Mouse (Mus musculus) heart, embryonic 12.5 days (tissue): ENCODE data around the gene Ncoa6. TPM values are rescaled to one million over a fixed set of nuclear protein-coding genes. Genes with fewer than 3 reads are reported as not detected.

Experiments used
- ATAC-seq: fragments of 200-750 bp; cut with Nextera tagmentation; 2 replicates; pipeline ENCODE4 v1.8.0; 2017; ENCODE audit warnings: moderate TSS enrichment, moderate library complexity; ENCODE audit not compliant: insufficient number of reproducible peaks, low FRiP score
- H3K27ac ChIP-seq: fragments of 300-500 bp; sonication (generic); 2 replicates; pipeline ENCODE4 v1.5.1; 2016; ENCODE audit warnings: mild to moderate bottlenecking, moderate library complexity; ENCODE audit not compliant: poor library complexity, severe bottlenecking
- H3K27me3 ChIP-seq: fragments of 300-500 bp; sonication (generic); replicated peaks from 2 replicates; pipeline ENCODE4 v1.6.1; 2016; ENCODE audit warnings: mild to moderate bottlenecking, moderate library complexity
- H3K36me3 ChIP-seq: fragments of 300-500 bp; sonication (generic); 2 replicates; pipeline ENCODE4 v1.6.1; 2016; ENCODE audit warnings: mild to moderate bottlenecking, moderate library complexity
- H3K4me1 ChIP-seq: fragments of 300-500 bp; sonication (generic); replicated peaks from 2 replicates; pipeline ENCODE4 v1.6.1; 2016; ENCODE audit warnings: mild to moderate bottlenecking
- H3K4me2 ChIP-seq: fragments of 300-500 bp; sonication (generic); 2 replicates; pipeline ENCODE4 v1.6.1; 2016; ENCODE audit warnings: mild to moderate bottlenecking, moderate library complexity
- H3K4me3 ChIP-seq: fragments of 300-500 bp; sonication (generic); 2 replicates; pipeline ENCODE4 v1.5.1; 2016; ENCODE audit warnings: mild to moderate bottlenecking
- H3K9ac ChIP-seq: fragments of 300-500 bp; sonication (generic); 2 replicates; pipeline ENCODE4 v1.6.1; 2016; ENCODE audit warnings: mild to moderate bottlenecking, moderate library complexity
- H3K9me3 ChIP-seq: fragments of 300-500 bp; sonication (generic); replicated peaks from 2 replicates; pipeline ENCODE4 v1.6.1; 2016; ENCODE audit warnings: mild to moderate bottlenecking, moderate library complexity
- WGBS: fragments of 180-500 bp; shearing (Covaris S2); methylation state at CpG from one replicate; pipeline ENCODE4 v1.1.7; 2016; 5-methylcytosine and 5-hydroxymethylcytosine counted together
- polyA plus RNA-seq: library from polyadenylated mRNA; unstranded; fragments of >200 nt; fragmentation: Nextera tagmentation; extraction: Ambion mirVana; gene quantifications from 2 replicates; pipeline ENCODE4 v1.2.1, GENCODE M21; 2016

Ncoa6 gene
- polyA plus RNA-seq, result 19.2 and 21.7 TPM in 2 replicates

- no peaks in the 10 kb centered on the region for H3K27me3 ChIP-seq
- no peaks in the 10 kb centered on the region for H3K9me3 ChIP-seq
- H3K9ac ChIP-seq, result peak within 1 kb of the TSS; percentile 93
- peaks cover 32% of the 10 kb centered on the region for H3K4me1 ChIP-seq
- peak within 1 kb of the TSS; percentile 88 for H3K4me2 ChIP-seq
- no peaks in the 10 kb centered on the region for H3K36me3 ChIP-seq
- peak within 1 kb of the TSS; percentile 87 for H3K27ac ChIP-seq
- under 1% methylated on average over 63 of the region's 72 CpGs for WGBS
- H3K4me3 ChIP-seq, result peak within 1 kb of the TSS; percentile 80
- ATAC-seq, result peak; percentile 89
Observed at GRCm38 (mm10) chr2:155473570-155474088, at the start of gene Ncoa6. Gene Ncoa6 (minus strand): TSS chr2:155473894.

- whole genome bisulfite sequencing, result 27% methylated on average over 18 of the region's 18 CpGs
- peak overlapping the region; percentile 66; the same call in 1 of the 2 replicates for H3K27ac ChIP-seq
Observed at GRCm38 (mm10) chr2:155518531-155519270, 45.0 kb upstream of the Ncoa6 start.

GRCm38 (mm10) chr2:155517455-155518423 lies 44.0 kb upstream of the Ncoa6 start, which contains the start of the genes Acss2 and Ggt7:
Gene Acss2 (plus strand): TSS chr2:155517948.
Gene Ggt7 (minus strand): TSS chr2:155518237.
- Histone ChIP-seq H3K27ac (peak within 1 kb of the TSS; percentile 66), H3K27me3 (peaks cover 25% of the 10 kb centered on the region), H3K4me3 (peak within 1 kb of the TSS; percentile 97), H3K4me2 (peak within 1 kb of the TSS; percentile 96), H3K4me1 (peaks cover 16% of the 10 kb centered on the region), H3K36me3 (no peaks in the 10 kb centered on the region), H3K9ac (peak within 1 kb of the TSS; percentile 75), H3K9me3 (no peaks in the 10 kb centered on the region)
- WGBS, result 3% methylated on average over 70 of the region's 70 CpGs
- peak; percentile 100 for ATAC-seq

More at GRCm38 (mm10) chr2:155518531-155519270, 45.0 kb upstream of the Ncoa6 start:
- Histone ChIP-seq H3K4me3 (peak overlapping the region; percentile 97), H3K4me2 (peak overlapping the region; percentile 96), H3K4me1 (peaks cover 16% of the 10 kb centered on the region), H3K27me3 (peaks cover 18% of the 10 kb centered on the region), H3K36me3 (no peaks in the 10 kb centered on the region), H3K9ac (peak overlapping the region; percentile 75), H3K9me3 (no peaks in the 10 kb centered on the region)
- no peak for ATAC-seq

GRCm38 (mm10) chr2:155515941-155516340 lies 42.2 kb upstream of the Ncoa6 start:
- no peak for ATAC-seq
- no peak overlapping the region for H3K4me3 ChIP-seq
- H3K36me3 ChIP-seq, result no peaks in the 10 kb centered on the region
- 8% methylated on average over 1 of the region's 1 CpGs for WGBS
- H3K9ac ChIP-seq, result no peak overlapping the region
- H3K9me3 ChIP-seq, result no peaks in the 10 kb centered on the region
- H3K4me1 ChIP-seq, result peaks cover 16% of the 10 kb centered on the region
- H3K27me3 ChIP-seq, result peaks cover 25% of the 10 kb centered on the region
- H3K27ac ChIP-seq, result no peak overlapping the region
- no peak overlapping the region for H3K4me2 ChIP-seq

GRCm38 (mm10) chr2:155514666-155515065 lies 41.0 kb upstream of the Ncoa6 start:
- no peak for ATAC-seq
- peak overlapping the region; percentile 9; the same call in 1 of the 2 replicates for H3K9ac ChIP-seq
- H3K4me2 ChIP-seq, result peak overlapping the region; percentile 61
- no peak overlapping the region for H3K27ac ChIP-seq
- peaks cover 16% of the 10 kb centered on the region for H3K4me1 ChIP-seq
- no peaks in the 10 kb centered on the region for H3K36me3 ChIP-seq
- peaks cover 25% of the 10 kb centered on the region for H3K27me3 ChIP-seq
- no peaks in the 10 kb centered on the region for H3K9me3 ChIP-seq
- WGBS, result 3% methylated on average over 21 of the region's 23 CpGs
- peak overlapping the region; percentile 32 for H3K4me3 ChIP-seq

- Histone ChIP-seq H3K4me3 (no peak overlapping the region), H3K4me1 (peaks cover 11% of the 10 kb centered on the region), H3K36me3 (no peaks in the 10 kb centered on the region), H3K9me3 (no peaks in the 10 kb centered on the region), H3K9ac (no peak overlapping the region), H3K27ac (no peak overlapping the region), H3K27me3 (peaks cover 25% of the 10 kb centered on the region), H3K4me2 (no peak overlapping the region)
- 50% methylated on average over 5 of the region's 5 CpGs for WGBS
- no peak for ATAC-seq
Observed at GRCm38 (mm10) chr2:155513543-155513942, 39.8 kb upstream of the Ncoa6 start.

GRCm38 (mm10) chr2:155512479-155512878 lies 38.8 kb upstream of the Ncoa6 start:
- Histone ChIP-seq H3K4me3 (no peak overlapping the region), H3K9ac (no peak overlapping the region), H3K27me3 (peaks cover 25% of the 10 kb centered on the region), H3K4me1 (peaks cover 19% of the 10 kb centered on the region), H3K27ac (no peak overlapping the region), H3K9me3 (no peaks in the 10 kb centered on the region), H3K36me3 (no peaks in the 10 kb centered on the region), H3K4me2 (no peak overlapping the region)
- 54% methylated on average over 4 of the region's 4 CpGs for WGBS
- no peak for ATAC-seq

GRCm38 (mm10) chr2:155507721-155508470 lies 34.2 kb upstream of the Ncoa6 start:
- 50% methylated on average over 10 of the region's 10 CpGs for WGBS
- Histone ChIP-seq H3K4me3 (no peak overlapping the region), H3K36me3 (no peaks in the 10 kb centered on the region), H3K27ac (no peak overlapping the region), H3K9ac (no peak overlapping the region; the same call in 1 of the 2 replicates), H3K27me3 (peaks cover 10% of the 10 kb centered on the region), H3K9me3 (no peaks in the 10 kb centered on the region), H3K4me1 (peaks cover 19% of the 10 kb centered on the region), H3K4me2 (0 out of 2 replicates have a peak overlapping the region, but pooled peaks have one; percentile 17)
- no peak for ATAC-seq

- Histone ChIP-seq H3K27ac (no peak overlapping the region), H3K27me3 (peaks cover 10% of the 10 kb centered on the region), H3K36me3 (no peaks in the 10 kb centered on the region), H3K9me3 (no peaks in the 10 kb centered on the region), H3K4me2 (no peak overlapping the region), H3K4me3 (no peak overlapping the region), H3K9ac (no peak overlapping the region), H3K4me1 (peaks cover 19% of the 10 kb centered on the region)
- WGBS, result 87% methylated on average over 9 of the region's 9 CpGs
- no peak for ATAC-seq
Observed at GRCm38 (mm10) chr2:155505811-155506210, 32.1 kb upstream of the Ncoa6 start.
